Mouse (Mus musculus): ENCODE measurements around the gene Kmt2b. TPM values are rescaled to one million over a fixed set of nuclear protein-coding genes. Genes with fewer than 3 reads are reported as not detected.

Kmt2b gene
- total and polyA plus RNA-seq, 2 experiments from 2014 or later: 8.3 to 39.5 TPM

GRCm38 (mm10) chr7:30614454-30614853 is 25.9 kb upstream of the Kmt2b start:
- Histone ChIP-seq H3K4me3 (ENCODE audit: low read depth, low read length) (no peak overlapping the region), H3K9ac (replicated peaks; ENCODE audit: low read length, poor library complexity, severe bottlenecking) (no peak overlapping the region), H3K27me3 (ENCODE audit: insufficient read depth, low read length) (no peaks in the 10 kb centered on the region), H3K9me3 (ENCODE audit: low read length) (no peaks in the 10 kb centered on the region), H3K4me2 (ENCODE audit: low read depth, low read length, poor library complexity, severe bottlenecking) (no peak overlapping the region), H3K4me1 (ENCODE audit: insufficient read depth, low read length) (no peaks in the 10 kb centered on the region), H3K27ac (ENCODE audit: low read depth, low read length) (no peak overlapping the region), H3K36me3 (ENCODE audit: insufficient read depth, low read length) (peaks cover 25% of the 10 kb centered on the region)
- ATAC-seq (ENCODE audit: low FRiP score) (no peak), DNase-seq (ENCODE audit: low spot score) (peak; percentile 5)
- TF ChIP-seq CTCF (IDR thresholded peaks at IDR 0.05): peak; percentile 40
- WGBS: 80% methylated on average over 2 of the region's 2 CpGs

GRCm38 (mm10) chr7:30613529-30614112 is 25.1 kb upstream of the Kmt2b start:
- Histone ChIP-seq H3K4me1 (ENCODE audit: insufficient read depth, low read length) (no peaks in the 10 kb centered on the region), H3K36me3 (ENCODE audit: insufficient read depth, low read length) (peaks cover 20% of the 10 kb centered on the region), H3K9ac (replicated peaks; ENCODE audit: low read length, poor library complexity, severe bottlenecking) (no peak overlapping the region), H3K27ac (ENCODE audit: low read depth, low read length) (no peak overlapping the region), H3K4me3 (ENCODE audit: low read depth, low read length) (no peak overlapping the region), H3K4me2 (ENCODE audit: low read depth, low read length, poor library complexity, severe bottlenecking) (no peak overlapping the region), H3K27me3 (ENCODE audit: insufficient read depth, low read length) (no peaks in the 10 kb centered on the region), H3K9me3 (ENCODE audit: low read length) (no peaks in the 10 kb centered on the region)
- DNase-seq (ENCODE audit: low spot score) (peak; percentile 53), ATAC-seq (ENCODE audit: low FRiP score) (no peak)
- 23% methylated on average over 14 of the region's 14 CpGs for WGBS
- peak; percentile 70 for TF ChIP-seq CTCF (IDR thresholded peaks at IDR 0.05)

DNA sequence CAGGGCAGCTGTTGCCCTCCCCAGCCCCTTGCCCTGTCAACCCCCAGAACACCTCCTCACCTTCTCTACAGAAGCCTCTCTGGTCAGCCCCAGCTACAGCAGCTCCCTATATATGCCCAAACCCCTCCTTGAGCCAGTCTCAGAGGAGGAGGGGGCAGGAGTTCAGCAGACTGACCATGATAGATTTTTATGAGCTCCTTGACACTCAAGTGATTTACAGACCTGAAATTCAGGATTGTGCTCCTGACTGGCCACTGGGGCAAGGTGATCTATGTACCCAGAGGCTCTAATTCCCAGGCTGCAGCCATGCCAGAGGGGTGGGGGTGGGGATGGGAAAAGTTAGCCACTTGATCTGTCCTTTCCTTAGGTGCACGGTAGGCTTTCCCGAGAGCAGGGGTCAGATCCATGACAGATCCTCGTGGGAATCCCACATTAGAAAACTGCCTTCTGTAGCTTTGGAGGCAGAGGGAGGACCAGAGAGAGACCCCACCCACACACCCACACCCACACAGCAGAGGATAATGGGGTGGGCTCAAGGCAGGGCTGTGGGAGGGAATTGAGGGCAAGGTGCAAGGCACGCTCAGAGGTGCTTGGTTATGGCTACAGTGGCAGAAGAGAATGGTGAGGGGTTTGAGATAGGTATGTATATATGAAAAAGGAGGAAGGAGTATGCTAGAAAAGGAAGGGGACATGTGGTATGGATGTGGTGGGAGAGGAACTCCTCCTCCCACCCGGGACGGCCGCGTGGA is 24.3 kb upstream of the Kmt2b start, which contains the start of gene Upk1a:
Upk1a (minus strand) TSS at position 194 of the 749 bp plus-strand sequence.
- no peak within 1 kb of the TSS for H3K27ac ChIP-seq (ENCODE audit: low read depth, low read length)
- WGBS: 84% methylated on average over 8 of the region's 8 CpGs
- no peak within 1 kb of the TSS for H3K4me2 ChIP-seq (ENCODE audit: low read depth, low read length, poor library complexity, severe bottlenecking)
- no peaks in the 10 kb centered on the region for H3K27me3 ChIP-seq (ENCODE audit: insufficient read depth, low read length)
- H3K4me1 ChIP-seq (ENCODE audit: insufficient read depth, low read length): no peaks in the 10 kb centered on the region
- peaks cover 14% of the 10 kb centered on the region for H3K36me3 ChIP-seq (ENCODE audit: insufficient read depth, low read length)
- DNase-seq (ENCODE audit: low spot score): no peak
- no peak within 1 kb of the TSS for H3K9ac ChIP-seq (replicated peaks; ENCODE audit: low read length, poor library complexity, severe bottlenecking)
- no peak within 1 kb of the TSS for H3K4me3 ChIP-seq (ENCODE audit: low read depth, low read length)
- TF ChIP-seq CTCF (IDR thresholded peaks at IDR 0.05): no peak
- ATAC-seq (ENCODE audit: low FRiP score): no peak
- no peaks in the 10 kb centered on the region for H3K9me3 ChIP-seq (ENCODE audit: low read length)

- Histone ChIP-seq H3K9ac (replicated peaks; ENCODE audit: low read length, poor library complexity, severe bottlenecking) (peak overlapping the region; percentile 24; the same call in 1 of the 2 replicates), H3K4me2 (ENCODE audit: low read depth, low read length, poor library complexity, severe bottlenecking) (no peak overlapping the region), H3K4me3 (ENCODE audit: low read depth, low read length) (no peak overlapping the region), H3K27ac (ENCODE audit: low read depth, low read length) (no peak overlapping the region), H3K36me3 (ENCODE audit: insufficient read depth, low read length) (no peaks in the 10 kb centered on the region), H3K9me3 (ENCODE audit: low read length) (no peaks in the 10 kb centered on the region), H3K4me1 (ENCODE audit: insufficient read depth, low read length) (no peaks in the 10 kb centered on the region), H3K27me3 (ENCODE audit: insufficient read depth, low read length) (no peaks in the 10 kb centered on the region)
- WGBS: 60% methylated on average over 7 of the region's 7 CpGs
- TF ChIP-seq CTCF (IDR thresholded peaks at IDR 0.05): no peak
- no peak for DNase-seq (ENCODE audit: low spot score)
- no peak for ATAC-seq (ENCODE audit: low FRiP score)
These were observed 21.5 kb upstream of the Kmt2b start for GRCm38 (mm10) chr7:30610043-30610442.

DNA sequence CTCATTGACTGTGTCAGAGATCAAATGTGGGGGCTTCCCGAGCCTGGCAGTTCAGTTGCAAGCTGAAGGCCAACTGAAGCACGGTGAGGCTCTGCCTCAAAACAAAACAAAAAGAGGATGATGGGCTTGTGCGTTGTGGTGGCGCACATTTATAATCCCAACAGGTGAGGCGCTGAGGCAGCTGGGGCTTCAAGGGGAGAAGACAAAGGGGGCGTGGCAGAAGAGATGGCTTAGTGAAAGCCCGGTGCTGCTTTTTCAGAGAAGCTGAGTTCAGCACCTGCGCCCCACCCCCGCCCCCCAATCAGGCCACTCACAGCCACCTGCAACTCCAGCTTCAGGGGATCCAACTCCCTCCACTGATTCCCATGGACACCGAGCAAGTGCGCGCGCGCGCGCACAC is 19.9 kb upstream of the Kmt2b start:
- H3K4me1 ChIP-seq (ENCODE audit: insufficient read depth, low read length): no peaks in the 10 kb centered on the region
- ATAC-seq (ENCODE audit: low FRiP score): no peak
- TF ChIP-seq CTCF (IDR thresholded peaks at IDR 0.05): no peak

DNA sequence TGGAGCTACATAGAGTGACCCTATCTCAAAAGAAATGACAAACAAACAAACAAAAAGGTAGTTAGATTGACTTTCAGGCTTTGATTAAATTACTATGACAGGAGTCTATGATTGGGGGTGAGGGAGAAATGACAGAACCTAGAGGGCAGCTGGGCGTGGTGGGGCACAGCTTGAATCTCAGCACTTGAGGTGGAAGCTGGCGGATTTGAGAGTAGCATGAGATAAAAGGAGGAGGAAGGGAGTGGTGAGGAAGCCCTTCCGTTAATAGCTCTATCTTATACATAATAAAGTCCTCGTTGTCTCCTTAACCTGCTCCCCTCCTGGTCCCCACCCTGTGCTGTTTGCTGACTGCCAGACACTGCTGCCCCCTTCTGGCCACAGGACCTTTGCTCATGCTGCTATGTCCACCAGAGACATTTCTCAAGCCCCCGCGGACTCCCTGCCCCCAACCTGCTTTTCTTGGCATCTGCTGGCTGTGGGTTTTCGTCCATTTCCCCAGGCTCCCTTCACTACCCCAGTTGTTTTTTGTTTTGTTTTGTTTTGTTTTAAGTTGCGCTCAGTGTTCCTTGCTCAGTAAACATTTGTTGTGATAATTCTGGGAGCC is 19.3 kb upstream of the Kmt2b start:
- Histone ChIP-seq H3K9ac (replicated peaks; ENCODE audit: low read length, poor library complexity, severe bottlenecking) (no peak overlapping the region), H3K36me3 (ENCODE audit: insufficient read depth, low read length) (no peaks in the 10 kb centered on the region), H3K27ac (ENCODE audit: low read depth, low read length) (no peak overlapping the region), H3K27me3 (ENCODE audit: insufficient read depth, low read length) (no peaks in the 10 kb centered on the region), H3K4me1 (ENCODE audit: insufficient read depth, low read length) (no peaks in the 10 kb centered on the region), H3K9me3 (ENCODE audit: low read length) (no peaks in the 10 kb centered on the region), H3K4me2 (ENCODE audit: low read depth, low read length, poor library complexity, severe bottlenecking) (no peak overlapping the region), H3K4me3 (ENCODE audit: low read depth, low read length) (no peak overlapping the region)
- WGBS: 28% methylated on average over 8 of the region's 8 CpGs
- TF ChIP-seq CTCF (IDR thresholded peaks at IDR 0.05): peak; percentile 64
- DNase-seq (ENCODE audit: low spot score): peak; percentile 37
- ATAC-seq (ENCODE audit: low FRiP score): no peak

More for the DNA sequence above, 19.9 kb upstream of the Kmt2b start:
- Histone ChIP-seq H3K9me3 (ENCODE audit: low read length) (no peaks in the 10 kb centered on the region), H3K9ac (replicated peaks; ENCODE audit: low read length, poor library complexity, severe bottlenecking) (no peak overlapping the region), H3K27me3 (ENCODE audit: insufficient read depth, low read length) (no peaks in the 10 kb centered on the region), H3K27ac (ENCODE audit: low read depth, low read length) (no peak overlapping the region), H3K4me3 (ENCODE audit: low read depth, low read length) (no peak overlapping the region), H3K4me2 (ENCODE audit: low read depth, low read length, poor library complexity, severe bottlenecking) (no peak overlapping the region), H3K36me3 (ENCODE audit: insufficient read depth, low read length) (no peaks in the 10 kb centered on the region)
- no peak for DNase-seq (ENCODE audit: low spot score)
- WGBS: 49% methylated on average over 16 of the region's 16 CpGs

Data from midbrain, postnatal 0 days (tissue).